Mouse (Mus musculus): ENCODE data around the gene Tnip2. TPM values are rescaled to one million over a fixed set of nuclear protein-coding genes. Genes with fewer than 3 reads are reported as not detected.

Tnip2 gene
- total RNA-seq (2021), result 10 to 100 TPM; 29.9 to 30.9 TPM
- long read RNA-seq, experiment 1, transcript Tnip2-202 (6 exons, 1,987 nt), result major isoform, 6 of 13 reads
- long read RNA-seq, experiment 1, partial matches to known transcripts, result 0 of 13 reads
- long read RNA-seq, experiment 1, other reads (novel, unspliced or antisense), result 7 of 13 reads
- long read RNA-seq, experiment 2, transcript Tnip2-202 (6 exons, 1,987 nt), result major isoform, 12 of 22 reads
- long read RNA-seq, experiment 2, partial matches to known transcripts, result 2 of 22 reads
- long read RNA-seq, experiment 2, other reads (novel, unspliced or antisense), result 8 of 22 reads

- peak; percentile 91 to 93 for DNase-seq (ENCODE audit: low spot score in 2 of 2)
- Histone ChIP-seq H3K27ac (peak within 1 kb of the TSS; percentile 85), H3K4me3 (peak within 1 kb of the TSS; percentile 87)
- TF ChIP-seq CTCF (conservative IDR thresholded peaks at IDR 0.05), result no peak
Observed at GRCm38 (mm10) chr5:34513466-34514217, at the start of gene Tnip2. Gene Tnip2, minus strand, starts transcription at chr5:34513991.

GRCm38 (mm10) chr5:34551821-34552220 is 38.0 kb upstream of the Tnip2 start:
- Histone ChIP-seq H3K27ac (no peak overlapping the region), H3K4me3 (no peak overlapping the region)
- no peak for TF ChIP-seq CTCF (conservative IDR thresholded peaks at IDR 0.05)
- no peak for DNase-seq (ENCODE audit: low spot score in 2 of 2)

- Histone ChIP-seq H3K27ac (no peak overlapping the region), H3K4me3 (peak overlapping the region; percentile 64; the same call in 1 of the 2 replicates)
Observed at GRCm38 (mm10) chr5:34550251-34550650, 36.5 kb upstream of the Tnip2 start.

GRCm38 (mm10) chr5:34549483-34550221 is 35.9 kb upstream of the Tnip2 start:
- Histone ChIP-seq H3K27ac (peak overlapping the region; percentile 53; the same call in 1 of the 2 replicates), H3K4me3 (peak overlapping the region; percentile 64)
- peak; percentile 46 for TF ChIP-seq CTCF (conservative IDR thresholded peaks at IDR 0.05)
- DNase-seq (ENCODE audit: low spot score in 2 of 2), result no peak

More at GRCm38 (mm10) chr5:34550251-34550650, 36.5 kb upstream of the Tnip2 start:
- DNase-seq (ENCODE audit: low spot score in 2 of 2), result no peak
- TF ChIP-seq CTCF (conservative IDR thresholded peaks at IDR 0.05), result no peak

- H3K27ac ChIP-seq, result no peak overlapping the region
- TF ChIP-seq CTCF (conservative IDR thresholded peaks at IDR 0.05), result no peak
- DNase-seq (ENCODE audit: low spot score in 2 of 2), result no peak
- peak overlapping the region; percentile 64 for H3K4me3 ChIP-seq
Observed at GRCm38 (mm10) chr5:34549135-34549482, 35.3 kb upstream of the Tnip2 start.

GRCm38 (mm10) chr5:34547410-34547809 is 33.6 kb upstream of the Tnip2 start:
- no peak overlapping the region for H3K4me3 ChIP-seq
- no peak overlapping the region for H3K27ac ChIP-seq
- DNase-seq (ENCODE audit: low spot score in 2 of 2), result no peak
- TF ChIP-seq CTCF (conservative IDR thresholded peaks at IDR 0.05), result peak; percentile 80

GRCm38 (mm10) chr5:34543114-34543513 is 29.3 kb upstream of the Tnip2 start:
- Histone ChIP-seq H3K27ac (no peak overlapping the region), H3K4me3 (no peak overlapping the region)
- no peak for TF ChIP-seq CTCF (conservative IDR thresholded peaks at IDR 0.05)
- DNase-seq (ENCODE audit: low spot score in 2 of 2), result no peak

- TF ChIP-seq CTCF (conservative IDR thresholded peaks at IDR 0.05), result no peak
- no peak overlapping the region for H3K27ac ChIP-seq
- DNase-seq (ENCODE audit: low spot score in 2 of 2), result no peak
- no peak overlapping the region for H3K4me3 ChIP-seq
Observed at GRCm38 (mm10) chr5:34542166-34542565, 28.4 kb upstream of the Tnip2 start.

- DNase-seq (ENCODE audit: low spot score in 2 of 2), result no peak
- H3K4me3 ChIP-seq, result no peak overlapping the region
- TF ChIP-seq CTCF (conservative IDR thresholded peaks at IDR 0.05), result no peak
- no peak overlapping the region for H3K27ac ChIP-seq
Observed at GRCm38 (mm10) chr5:34539121-34539520, 25.3 kb upstream of the Tnip2 start.

- TF ChIP-seq CTCF (conservative IDR thresholded peaks at IDR 0.05), result peak; percentile 63
- no peak for DNase-seq (ENCODE audit: low spot score in 2 of 2)
Observed at GRCm38 (mm10) chr5:34538527-34538926, 24.7 kb upstream of the Tnip2 start.

GRCm38 (mm10) chr5:34538079-34538478 is 24.3 kb upstream of the Tnip2 start:
- DNase-seq (ENCODE audit: low spot score in 2 of 2), result no peak
- no peak overlapping the region for H3K4me3 ChIP-seq
- no peak for TF ChIP-seq CTCF (conservative IDR thresholded peaks at IDR 0.05)
- H3K27ac ChIP-seq, result no peak overlapping the region

More at GRCm38 (mm10) chr5:34538527-34538926, 24.7 kb upstream of the Tnip2 start:
- H3K4me3 ChIP-seq, result no peak overlapping the region
- H3K27ac ChIP-seq, result no peak overlapping the region

GRCm38 (mm10) chr5:34535831-34536230 is 22.0 kb upstream of the Tnip2 start:
- no peak overlapping the region for H3K27ac ChIP-seq
- TF ChIP-seq CTCF (conservative IDR thresholded peaks at IDR 0.05), result no peak
- no peak for DNase-seq (ENCODE audit: low spot score in 2 of 2)

More at GRCm38 (mm10) chr5:34535831-34536230, 22.0 kb upstream of the Tnip2 start:
- H3K4me3 ChIP-seq, result no peak overlapping the region
